Comparison of ENCODE assay signal across 18 mouse cellular contexts in genomic region chr19:47242227-47242626, GRCm38 (mm10).
"Had no signal": no experiment of that assay in that cellular context is flagged by ENCODE, and none has a peak within 500 bp of the region (broad histone marks: within the 10 kb centered on the region; RNA-seq: fewer than 3 reads in every experiment).

No protein-coding gene starts in this region.

- DNase-seq: liver, postnatal 0 days; lung, adult 2 months; lung, postnatal 14 days; lung, postnatal 36 days; midbrain, embryonic 14.5 days; thymus, adult 2 months; thymus, postnatal 25 days; thymus, postnatal 4 days had no signal

- H3K27me3 ChIP-seq: lung, embryonic 15.5 days; neural tube, embryonic 12.5 days; stomach, embryonic 15.5 days had no signal

- H3K27ac ChIP-seq: lung, embryonic 15.5 days; macrophage; midbrain, embryonic 10.5 days; midbrain, embryonic 12.5 days; neural tube, embryonic 12.5 days; stomach, embryonic 15.5 days; stomach, postnatal 0 days had no signal

- H3K9ac ChIP-seq: liver, postnatal 0 days; lung, embryonic 15.5 days; midbrain, embryonic 12.5 days; neural tube, embryonic 12.5 days; stomach, embryonic 15.5 days had no signal

- H3K4me1 ChIP-seq: stomach, embryonic 15.5 days had no signal

- H3K36me3 ChIP-seq: lung, embryonic 15.5 days; midbrain, embryonic 10.5 days; midbrain, embryonic 12.5 days; neural tube, embryonic 12.5 days; stomach, embryonic 15.5 days had no signal

- H3K9me3 ChIP-seq: lung, embryonic 15.5 days; midbrain, embryonic 10.5 days; midbrain, embryonic 12.5 days; neural tube, embryonic 12.5 days; stomach, embryonic 15.5 days had no signal

- H3K4me3 ChIP-seq: lung, embryonic 15.5 days; midbrain, embryonic 10.5 days; midbrain, embryonic 12.5 days; myocyte; neural tube, embryonic 12.5 days; stomach, embryonic 15.5 days had no signal

- H3K4me2 ChIP-seq: lung, embryonic 15.5 days; midbrain, embryonic 12.5 days; neural tube, embryonic 12.5 days; stomach, embryonic 15.5 days had no signal

- ATAC-seq: liver, postnatal 0 days; lung, postnatal 0 days; midbrain, embryonic 16.5 days had no signal
